ENCODE assay signal across 14 mouse cellular contexts in the genomic region with DNA sequence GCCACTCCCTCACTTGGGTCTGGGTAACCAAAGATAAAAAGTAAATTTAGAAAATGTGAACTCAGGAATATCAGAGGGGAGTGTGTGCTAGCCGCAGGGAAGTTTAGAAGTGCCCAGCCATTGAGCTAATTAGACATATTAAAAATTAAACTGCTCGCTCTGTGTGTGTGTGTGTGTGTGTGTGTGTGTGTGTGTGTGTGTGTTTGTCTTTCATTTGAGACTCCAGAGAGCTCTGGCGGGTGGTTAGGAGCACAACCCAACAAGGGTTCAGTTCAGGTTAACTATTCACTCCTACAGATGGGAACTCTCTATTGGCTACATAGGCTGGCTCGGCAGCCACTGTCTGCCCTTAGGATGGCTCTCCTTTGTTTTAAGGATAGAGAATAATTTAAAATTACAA.
"Had no signal": no experiment of that assay in that cellular context is flagged by ENCODE, and none has a peak within 500 bp of the region (broad histone marks: within the 10 kb centered on the region; RNA-seq: fewer than 3 reads in every experiment).

No protein-coding gene starts in this region.

- H3K4me3 ChIP-seq: left cerebral cortex, adult 2 months; liver, embryonic 13.5 days; stomach, embryonic 15.5 days had no signal

- H3K4me1 ChIP-seq: liver, embryonic 13.5 days; stomach, embryonic 15.5 days had no signal

- ATAC-seq: intestine, postnatal 0 days had no signal

- H3K4me2 ChIP-seq: liver, embryonic 13.5 days; midbrain, embryonic 11.5 days; stomach, embryonic 15.5 days had no signal

- H3K36me3 ChIP-seq: liver, embryonic 13.5 days; stomach, embryonic 15.5 days had no signal

- DNase-seq: layer of hippocampus, postnatal 36 days; liver, embryonic 13.5 days; lung, adult 2 months; lung, postnatal 14 days; lung, postnatal 4 days; midbrain, embryonic 14.5 days; retina, postnatal 1 day; right cerebral cortex, postnatal 25 days; spleen, adult 18-20 months; thymus, postnatal 25 days had no signal

- H3K9me3 ChIP-seq: liver, embryonic 13.5 days; stomach, embryonic 15.5 days had no signal

- H3K9ac ChIP-seq: liver, embryonic 13.5 days; stomach, embryonic 15.5 days had no signal

- H3K27ac ChIP-seq: left cerebral cortex, adult 2 months; liver, embryonic 13.5 days; stomach, embryonic 15.5 days had no signal

- H3K27me3 ChIP-seq: liver, embryonic 13.5 days; stomach, embryonic 15.5 days had no signal
